Mouse (Mus musculus) kidney, postnatal 25 days (tissue): ENCODE results near the gene Tlr7.

Experiments
- DNase-seq, 2 experiments: peaks; one replicate each; pipeline ENCODE4 v3.0.0; 2021; ENCODE audit warnings: mixed read lengths in 2 of 2

Gene Tlr7

GRCm38 (mm10) chrX:167276551-167276950 is 53.8 kb downstream of the Tlr7 start:
- DNase-seq, result no peak

GRCm38 (mm10) chrX:167264086-167264485 is 66.3 kb downstream of the Tlr7 start, which contains the start of gene Tlr8:
Gene Tlr8, minus strand, starts transcription at chrX:167264329.
- no peak for DNase-seq

GRCm38 (mm10) chrX:167263530-167263929 is 66.8 kb downstream of the Tlr7 start:
- DNase-seq, result no peak
